Mouse (Mus musculus): ENCODE results near the gene Cacng8. TPM values are rescaled to one million over a fixed set of nuclear protein-coding genes. Genes with fewer than 3 reads are reported as not detected.

Cacng8 gene
- total RNA-seq (2014; rRNA removed) = not detected in 2 replicates
- not detected in 2 replicates for polyA plus RNA-seq (2012; rRNA removed)

DNA sequence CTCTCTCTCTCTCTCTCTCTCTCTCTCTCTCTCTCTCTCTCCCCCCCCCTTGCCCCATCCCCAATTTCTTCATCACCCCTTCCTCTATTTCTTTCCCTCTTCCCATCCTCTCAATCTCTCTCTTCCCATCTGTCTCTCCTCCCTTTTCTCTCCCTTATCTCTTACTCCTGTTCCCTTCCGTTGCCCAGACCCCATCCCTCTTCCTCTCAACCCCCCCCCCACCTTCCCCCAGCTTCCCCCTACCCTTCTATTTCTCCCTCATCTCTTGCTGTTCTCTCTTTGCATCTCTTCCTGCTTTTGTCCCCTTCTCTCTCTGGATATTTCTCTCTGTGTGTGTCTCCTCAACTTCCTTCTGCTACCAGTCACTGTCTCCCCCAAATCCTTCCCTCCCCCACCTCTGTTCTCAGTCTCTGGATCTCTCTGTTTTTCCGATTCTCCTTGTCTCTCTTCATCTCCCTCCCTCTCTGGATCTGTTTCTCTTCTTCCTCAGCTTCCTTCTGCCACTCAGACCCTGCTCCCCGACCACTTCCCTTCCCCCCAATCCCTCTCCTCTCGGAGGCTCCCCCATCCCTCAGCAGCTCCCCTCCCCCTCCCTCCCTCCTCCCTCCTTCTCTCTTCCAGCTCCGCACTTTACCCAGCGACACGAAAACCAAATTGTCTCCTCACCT lies at the start of gene Cacng8:
Cacng8 (plus strand) TSS at position 271 of the 668 bp plus-strand sequence.
- Histone ChIP-seq H3K4me3 (ENCODE audit: insufficient read depth, low read depth, low read length) (no peak within 1 kb of the TSS), H3K79me2 (ENCODE audit: control insufficient read depth, insufficient read depth, low read length) (no peaks in the 10 kb centered on the region), H3K27ac (replicated peaks; ENCODE audit: insufficient read depth, low read depth, low read length) (no peak within 1 kb of the TSS), H3K9ac (ENCODE audit: low read depth, low read length) (no peak within 1 kb of the TSS), H3K4me1 (ENCODE audit: control insufficient read depth, insufficient read depth, low read length) (no peaks in the 10 kb centered on the region), H3K27me3 (ENCODE audit: control insufficient read depth, insufficient read depth, low read length) (no peaks in the 10 kb centered on the region; the same call in 1 of the 2 replicates), H3K36me3 (ENCODE audit: control insufficient read depth, insufficient read depth, low read length) (no peaks in the 10 kb centered on the region)
- no peak for TF ChIP-seq CTCF (IDR thresholded peaks at IDR 0.05; ENCODE audit: low read depth, low read length)
- TF ChIP-seq POLR2A (IDR thresholded peaks at IDR 0.05; ENCODE audit: extremely low read depth, insufficient read depth, low read length) = no peak
- DNase-seq (ENCODE audit: extremely low read depth, low read depth, low spot score) = no peak
- 4% methylated on average over 7 of the region's 7 CpGs for WGBS

DNA sequence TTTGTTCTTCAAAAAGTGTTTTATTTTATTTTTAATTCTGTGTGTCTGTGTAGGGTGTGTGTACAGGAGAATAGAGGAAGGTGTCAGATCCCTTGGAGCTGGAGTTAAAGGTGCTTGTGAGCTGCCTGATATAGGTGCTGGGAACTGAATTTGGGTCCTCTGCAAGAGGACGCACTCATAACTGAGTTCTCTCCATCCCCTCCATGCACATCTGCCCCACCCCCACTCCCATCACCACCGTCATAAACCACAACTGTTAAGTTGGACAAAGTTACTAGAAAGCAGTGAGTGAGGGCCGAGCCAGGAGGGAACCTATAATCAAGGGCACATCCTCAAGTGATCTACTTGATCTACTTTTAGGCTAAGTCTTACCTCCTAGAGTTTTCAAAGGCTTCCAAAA lies 46.6 kb upstream of the Cacng8 start:
- Histone ChIP-seq H3K4me1 (ENCODE audit: control insufficient read depth, insufficient read depth, low read length) (no peaks in the 10 kb centered on the region), H3K36me3 (ENCODE audit: control insufficient read depth, insufficient read depth, low read length) (no peaks in the 10 kb centered on the region), H3K27me3 (ENCODE audit: control insufficient read depth, insufficient read depth, low read length) (no peaks in the 10 kb centered on the region), H3K9ac (ENCODE audit: low read depth, low read length) (no peak overlapping the region), H3K4me3 (ENCODE audit: insufficient read depth, low read depth, low read length) (no peak overlapping the region), H3K27ac (replicated peaks; ENCODE audit: insufficient read depth, low read depth, low read length) (no peak overlapping the region), H3K79me2 (ENCODE audit: control insufficient read depth, insufficient read depth, low read length) (no peaks in the 10 kb centered on the region)
- no peak for TF ChIP-seq POLR2A (IDR thresholded peaks at IDR 0.05; ENCODE audit: extremely low read depth, insufficient read depth, low read length)
- no peak for TF ChIP-seq CTCF (IDR thresholded peaks at IDR 0.05; ENCODE audit: low read depth, low read length)
- DNase-seq (ENCODE audit: extremely low read depth, low read depth, low spot score) = no peak
- 90% methylated on average over 3 of the region's 3 CpGs for WGBS

DNA sequence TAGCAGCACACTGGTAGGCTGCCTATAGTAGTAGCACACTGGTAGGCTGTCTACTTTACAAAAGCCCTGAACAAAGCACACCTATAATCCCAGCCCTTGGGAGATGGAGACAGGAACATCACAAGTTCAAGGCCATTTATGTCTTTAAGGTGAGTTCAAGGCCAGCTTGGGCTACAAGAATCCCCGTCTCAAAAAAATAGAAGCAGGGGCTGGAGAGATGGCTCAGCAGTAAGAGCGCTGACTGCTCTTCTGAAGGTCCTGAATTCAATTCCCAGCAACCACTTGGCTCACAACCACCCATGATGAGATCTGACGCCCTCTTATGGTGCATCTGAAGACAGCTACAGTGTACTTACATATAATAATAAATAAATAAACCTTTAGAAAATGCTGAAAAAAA lies 45.2 kb upstream of the Cacng8 start:
- no peaks in the 10 kb centered on the region for H3K4me1 ChIP-seq (ENCODE audit: control insufficient read depth, insufficient read depth, low read length)
- no peak for DNase-seq (ENCODE audit: extremely low read depth, low read depth, low spot score)
- H3K36me3 ChIP-seq (ENCODE audit: control insufficient read depth, insufficient read depth, low read length) = no peaks in the 10 kb centered on the region
- H3K4me3 ChIP-seq (ENCODE audit: insufficient read depth, low read depth, low read length) = no peak overlapping the region
- no peak for TF ChIP-seq POLR2A (IDR thresholded peaks at IDR 0.05; ENCODE audit: extremely low read depth, insufficient read depth, low read length)
- TF ChIP-seq CTCF (IDR thresholded peaks at IDR 0.05; ENCODE audit: low read depth, low read length) = no peak
- H3K27ac ChIP-seq (replicated peaks; ENCODE audit: insufficient read depth, low read depth, low read length) = no peak overlapping the region
- no peaks in the 10 kb centered on the region for H3K27me3 ChIP-seq (ENCODE audit: control insufficient read depth, insufficient read depth, low read length)
- no peak overlapping the region for H3K9ac ChIP-seq (ENCODE audit: low read depth, low read length)
- 92% methylated on average over 3 of the region's 3 CpGs for WGBS
- no peaks in the 10 kb centered on the region for H3K79me2 ChIP-seq (ENCODE audit: control insufficient read depth, insufficient read depth, low read length)

DNA sequence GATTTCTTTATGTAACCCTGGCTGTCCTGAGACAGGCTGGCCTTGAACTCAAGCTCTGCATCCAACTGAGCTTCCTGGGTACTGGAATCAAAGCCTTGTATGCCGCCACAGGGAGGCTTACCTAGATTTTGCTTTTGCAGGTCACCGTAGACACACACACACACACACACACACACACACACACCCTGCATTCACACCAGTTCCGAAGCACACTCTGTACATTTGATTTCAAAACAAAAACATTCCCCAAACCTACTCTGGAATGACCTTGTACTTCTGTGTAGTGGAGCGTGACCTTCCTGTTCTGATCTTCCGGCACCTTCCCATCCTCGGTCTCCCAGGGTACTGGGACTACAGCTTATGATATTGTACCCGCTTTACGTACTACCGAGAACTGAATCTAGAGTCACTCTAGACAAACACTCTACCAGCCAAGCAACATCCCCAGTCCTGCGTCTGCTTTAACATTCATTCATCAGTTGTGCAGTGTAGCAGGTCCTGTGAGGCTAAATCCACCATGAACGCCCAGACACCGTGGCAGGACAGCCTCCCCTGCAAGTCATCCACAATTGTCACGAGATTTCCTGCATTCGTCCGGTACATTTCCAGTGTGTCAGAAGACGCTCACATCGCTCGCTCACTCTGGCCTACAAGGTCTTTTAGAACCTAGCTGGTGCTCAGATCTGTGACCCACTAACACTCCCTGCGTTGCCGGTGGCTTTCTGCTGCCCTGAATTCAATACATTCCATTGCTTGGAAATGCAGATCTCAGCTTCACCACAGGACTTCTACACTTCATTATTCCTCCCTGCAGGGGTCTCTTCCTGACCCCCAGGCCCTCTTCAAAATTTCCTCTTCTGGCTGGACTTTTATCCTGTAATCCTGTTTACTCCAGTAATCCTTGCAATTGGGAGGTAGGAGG lies 42.9 kb upstream of the Cacng8 start:
- no peaks in the 10 kb centered on the region for H3K27me3 ChIP-seq (ENCODE audit: control insufficient read depth, insufficient read depth, low read length)
- no peaks in the 10 kb centered on the region for H3K79me2 ChIP-seq (ENCODE audit: control insufficient read depth, insufficient read depth, low read length)
- H3K36me3 ChIP-seq (ENCODE audit: control insufficient read depth, insufficient read depth, low read length) = no peaks in the 10 kb centered on the region
- no peak overlapping the region for H3K9ac ChIP-seq (ENCODE audit: low read depth, low read length)
- no peaks in the 10 kb centered on the region for H3K4me1 ChIP-seq (ENCODE audit: control insufficient read depth, insufficient read depth, low read length)
- 72% methylated on average over 20 of the region's 20 CpGs for WGBS
- H3K27ac ChIP-seq (replicated peaks; ENCODE audit: insufficient read depth, low read depth, low read length) = no peak overlapping the region
- no peak for DNase-seq (ENCODE audit: extremely low read depth, low read depth, low spot score)
- no peak for TF ChIP-seq CTCF (IDR thresholded peaks at IDR 0.05; ENCODE audit: low read depth, low read length)
- TF ChIP-seq POLR2A (IDR thresholded peaks at IDR 0.05; ENCODE audit: extremely low read depth, insufficient read depth, low read length) = no peak
- H3K4me3 ChIP-seq (ENCODE audit: insufficient read depth, low read depth, low read length) = no peak overlapping the region

DNA sequence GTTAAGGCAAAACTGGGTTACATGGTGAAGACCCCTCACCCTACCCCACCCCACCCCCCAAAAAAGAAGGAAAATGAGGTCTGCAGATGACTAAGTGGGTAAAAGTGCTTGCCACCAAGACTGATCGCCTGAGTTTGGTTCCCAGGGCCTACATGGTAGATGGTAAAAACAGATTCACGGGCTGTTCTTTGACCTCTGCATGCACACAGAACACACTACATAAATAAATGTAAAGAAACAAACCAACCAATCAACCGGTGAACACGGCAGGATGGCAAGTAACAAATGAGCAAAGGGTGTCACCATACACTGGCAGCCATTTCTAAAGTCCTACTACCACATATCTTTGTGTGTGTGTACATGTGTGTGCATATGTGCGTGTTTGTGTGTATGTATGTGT lies 42.2 kb upstream of the Cacng8 start:
- DNase-seq (ENCODE audit: extremely low read depth, low read depth, low spot score) = no peak
- Histone ChIP-seq H3K79me2 (ENCODE audit: control insufficient read depth, insufficient read depth, low read length) (no peaks in the 10 kb centered on the region), H3K9ac (ENCODE audit: low read depth, low read length) (no peak overlapping the region), H3K27me3 (ENCODE audit: control insufficient read depth, insufficient read depth, low read length) (no peaks in the 10 kb centered on the region), H3K36me3 (ENCODE audit: control insufficient read depth, insufficient read depth, low read length) (no peaks in the 10 kb centered on the region), H3K4me1 (ENCODE audit: control insufficient read depth, insufficient read depth, low read length) (no peaks in the 10 kb centered on the region), H3K27ac (replicated peaks; ENCODE audit: insufficient read depth, low read depth, low read length) (no peak overlapping the region), H3K4me3 (ENCODE audit: insufficient read depth, low read depth, low read length) (no peak overlapping the region)
- TF ChIP-seq POLR2A (IDR thresholded peaks at IDR 0.05; ENCODE audit: extremely low read depth, insufficient read depth, low read length) (no peak), CTCF (IDR thresholded peaks at IDR 0.05; ENCODE audit: low read depth, low read length) (no peak)
- WGBS = 73% methylated on average over 5 of the region's 5 CpGs

All from liver, adult 2 months (tissue).